Mouse (Mus musculus) gonadal fat pad, adult 2 months (tissue): ENCODE measurements around the gene Irak3. TPM values are rescaled to one million over a fixed set of nuclear protein-coding genes. Genes with fewer than 3 reads are reported as not detected.
A peak's percentile ranks its signal among the peaks of the same experiment; 100 is the strongest.

Experiments
- DNase-seq: peaks from one replicate; pipeline ENCODE4 v3.0.0-alpha.2; 2012; ENCODE audit warnings: low read depth
- polyA plus RNA-seq: library from polyadenylated mRNA; depleted of rRNA; stranded (reverse); fragments of >200 nt; gene quantifications from 2 replicates; pipeline ENCODE4 v1.2.3, GENCODE M21; 2012; rRNA removed

The Irak3 gene
- polyA plus RNA-seq, 1 experiment: 5.4 TPM

DNA sequence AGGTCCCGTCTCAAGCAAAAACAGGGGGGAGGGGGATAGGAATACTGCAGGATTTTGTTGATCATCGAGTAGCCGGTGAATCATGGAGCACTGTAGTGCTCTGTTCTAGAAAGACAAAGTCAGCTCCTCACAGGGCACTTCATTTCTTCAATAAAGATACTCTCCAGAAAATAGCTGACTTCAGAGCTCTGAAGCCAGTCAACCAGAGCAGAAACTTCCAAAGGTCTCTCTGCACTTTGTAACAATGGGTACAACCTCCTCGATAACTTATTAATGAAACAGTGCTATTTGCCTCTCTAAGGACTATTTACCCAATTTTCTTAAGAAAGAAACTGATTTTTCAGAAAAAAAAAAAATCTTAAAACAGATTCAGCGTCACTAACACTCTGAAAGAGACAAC, 106.2 kb downstream of the Irak3 start:
- no peak for DNase-seq

DNA sequence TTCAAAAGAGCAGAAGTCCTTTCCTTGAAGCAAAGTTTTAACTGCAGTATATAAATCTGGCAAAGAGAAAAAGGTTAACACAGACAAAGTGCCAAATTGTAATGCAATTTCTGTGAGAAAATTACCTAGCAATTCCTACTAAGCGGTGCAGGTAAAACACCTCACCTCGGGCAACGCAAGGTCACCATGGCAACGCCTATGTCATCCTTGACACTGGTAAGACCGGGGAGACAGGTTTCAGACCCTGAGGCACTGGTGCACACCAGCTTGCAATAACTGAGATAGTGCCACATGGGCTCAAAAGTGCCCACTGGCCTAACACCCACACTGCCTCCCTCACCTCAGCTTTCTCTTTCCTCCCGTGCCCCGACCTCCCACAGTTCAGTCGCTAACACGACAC, 106.8 kb downstream of the Irak3 start:
- DNase-seq: peak; percentile 79

DNA sequence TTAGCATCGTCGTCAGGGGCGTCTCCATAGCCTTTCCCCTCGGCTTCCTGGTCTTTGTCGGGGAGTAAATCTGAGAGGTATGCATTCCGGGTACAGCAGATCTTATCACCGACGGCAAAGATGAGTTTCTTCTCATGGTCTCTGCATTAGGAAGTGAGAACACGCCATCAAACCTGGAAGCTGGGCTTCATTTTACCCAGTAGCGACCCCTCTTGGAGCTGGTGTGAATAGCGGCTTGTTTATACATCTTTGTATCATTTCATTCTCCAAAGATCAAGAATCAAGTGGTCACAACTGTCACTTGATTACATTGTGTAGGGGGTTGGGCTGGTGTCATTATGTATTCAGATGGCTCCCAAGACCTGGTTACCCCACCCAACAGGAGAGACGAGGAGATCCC, 109.4 kb downstream of the Irak3 start:
- no peak for DNase-seq

Other genes with a start within 250 kb of the Irak3 start
- 5.7 and 5.9 TPM in 2 replicates for gene Helb, start 89.1 kb downstream of the Irak3 start, polyA plus RNA-seq
- 604 and 640 TPM in 2 replicates for gene Tmbim4, start 540 bp downstream of the Irak3 start, polyA plus RNA-seq
- 6.7 and 9.9 TPM in 2 replicates for gene Llph, start 24.9 kb upstream of the Irak3 start, polyA plus RNA-seq